Mouse (Mus musculus) embryo, embryonic 10.5 days (tissue): ENCODE results near the gene Uhrf1bp1.
A peak's percentile ranks its signal among the peaks of the same experiment; 100 is the strongest.

Experiments used
- DNase-seq: peaks from one replicate; pipeline ENCODE4 v3.0.0-alpha.2; 2015; ENCODE audit warnings: low spot score

The Uhrf1bp1 gene

GRCm38 (mm10) chr17:27839469-27840252 lies 16.6 kb upstream of the Uhrf1bp1 start:
- DNase-seq = peak; percentile 98

GRCm38 (mm10) chr17:27848351-27848750 lies 7.9 kb upstream of the Uhrf1bp1 start:
- no peak for DNase-seq

DNA sequence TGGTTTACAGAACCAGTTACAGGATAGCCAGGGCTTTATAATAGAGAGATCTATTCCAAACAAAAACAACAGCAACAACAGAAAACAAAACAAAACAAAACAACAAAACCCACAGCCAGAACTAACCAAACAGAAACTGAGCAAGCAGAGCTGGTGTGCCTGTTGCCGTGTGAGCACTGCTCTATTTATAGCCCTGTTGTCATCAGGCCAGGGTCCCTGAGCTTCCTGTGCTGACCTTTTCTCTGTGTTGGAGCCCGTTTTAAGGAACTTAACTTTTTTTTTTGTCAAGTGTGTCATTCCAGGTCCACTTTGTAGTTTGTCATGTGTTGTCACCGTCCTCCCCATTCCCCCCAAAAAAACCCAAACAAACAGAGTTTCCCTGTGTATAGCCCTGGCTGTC lies 5.2 kb upstream of the Uhrf1bp1 start:
- DNase-seq = no peak

GRCm38 (mm10) chr17:27856798-27857648 lies 782 bp downstream of the Uhrf1bp1 start:
- peak; percentile 75 for DNase-seq

DNA sequence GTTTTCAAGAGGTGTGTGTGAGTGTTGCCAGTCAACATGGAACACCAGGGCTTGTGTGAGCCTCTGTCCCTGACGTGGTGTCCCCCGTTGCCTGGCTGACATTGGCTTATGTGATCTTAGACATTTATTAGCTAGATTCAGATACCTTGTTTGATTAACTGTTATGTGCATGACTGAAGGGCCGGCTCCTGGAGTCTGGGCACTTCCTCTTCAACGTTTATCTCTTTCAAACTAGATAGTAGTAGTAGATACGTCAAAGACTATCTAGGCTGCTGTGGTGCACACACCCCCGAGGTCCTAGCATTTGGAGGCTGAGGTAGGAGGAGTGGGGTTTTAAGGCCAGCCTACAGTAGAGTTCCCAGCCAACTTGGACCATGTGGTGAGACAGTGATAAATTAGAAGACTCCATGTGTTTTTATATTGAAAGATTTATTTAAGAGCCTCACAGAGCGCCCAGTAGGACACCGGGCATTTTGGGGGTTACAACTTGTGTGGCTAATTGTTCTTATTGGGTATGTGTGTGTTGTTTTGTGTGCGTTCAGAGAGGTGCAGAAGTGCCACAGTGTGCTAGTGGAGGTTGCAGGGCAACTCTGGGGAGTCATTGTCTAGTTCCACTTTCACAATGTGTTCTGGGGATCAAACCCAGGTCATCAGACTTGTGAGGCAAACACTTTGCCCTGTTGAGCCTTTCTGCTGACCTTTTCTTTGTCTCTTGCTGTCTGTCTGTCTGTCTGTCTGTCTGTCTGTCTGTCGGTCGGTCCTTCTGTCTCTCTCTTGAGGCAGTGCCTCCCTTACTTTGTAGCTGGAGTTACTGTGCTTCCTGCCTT lies 1.6 kb downstream of the Uhrf1bp1 start:
- DNase-seq = peak; percentile 3

DNA sequence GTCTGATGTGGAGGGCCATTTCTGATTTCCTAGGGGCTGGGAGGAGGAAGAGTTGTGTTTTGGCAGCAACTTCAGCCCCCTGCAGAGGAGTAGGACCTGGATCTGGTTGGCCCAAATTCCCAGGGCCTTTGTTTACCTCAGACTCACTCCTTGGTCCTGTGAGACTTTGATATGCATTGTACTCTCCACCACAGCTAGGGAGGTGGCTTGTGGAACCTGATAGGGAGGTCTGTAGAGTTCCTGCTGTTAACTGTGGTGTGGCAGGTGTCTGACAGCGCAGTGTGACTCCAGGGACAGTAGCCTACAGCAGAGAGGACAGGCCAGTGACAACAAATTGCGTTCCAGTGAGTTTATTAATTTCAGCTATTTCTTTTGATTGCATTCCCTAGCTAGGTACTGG lies 2.9 kb downstream of the Uhrf1bp1 start:
- DNase-seq = no peak

DNA sequence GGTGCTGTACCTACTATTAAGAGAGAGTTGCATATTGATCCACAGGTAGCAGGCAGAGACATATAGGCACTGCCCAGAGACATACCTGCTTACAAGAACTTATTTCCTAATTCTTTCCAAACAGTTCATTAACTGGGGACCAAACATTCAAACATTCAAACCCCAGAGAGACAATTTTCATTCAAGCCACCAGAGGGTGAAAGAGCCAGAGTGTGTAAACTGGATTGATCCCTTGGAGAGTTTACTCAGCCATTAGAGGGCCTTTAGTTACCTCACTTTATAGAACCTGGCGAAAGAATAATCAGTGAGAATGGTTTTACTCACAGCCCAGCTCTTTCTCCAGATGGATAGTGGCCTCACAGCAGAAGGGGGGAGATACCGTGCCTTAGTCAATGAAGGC lies 9.2 kb downstream of the Uhrf1bp1 start:
- DNase-seq = no peak

GRCm38 (mm10) chr17:27866737-27867136 lies 10.5 kb downstream of the Uhrf1bp1 start:
- no peak for DNase-seq

DNA sequence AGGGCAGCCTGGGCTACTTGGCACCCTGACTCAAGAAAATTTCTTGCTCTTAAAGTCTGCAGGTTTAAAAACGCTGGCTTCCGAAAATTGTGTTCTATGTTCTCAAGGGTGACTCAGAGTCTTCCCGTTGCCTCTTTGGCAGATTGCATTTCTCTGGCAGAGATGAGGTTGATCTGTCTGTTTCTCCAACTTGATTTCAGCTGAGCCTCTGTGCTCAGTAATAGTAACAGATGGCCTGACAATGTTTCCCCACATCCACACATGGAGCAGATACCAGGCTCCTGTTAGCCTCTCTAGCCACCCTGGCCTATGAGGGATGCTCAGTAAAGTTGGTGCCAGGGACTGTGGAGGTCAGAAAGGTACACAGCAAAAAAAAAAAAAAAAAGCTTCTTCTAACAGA lies 15.6 kb downstream of the Uhrf1bp1 start:
- DNase-seq = no peak

DNA sequence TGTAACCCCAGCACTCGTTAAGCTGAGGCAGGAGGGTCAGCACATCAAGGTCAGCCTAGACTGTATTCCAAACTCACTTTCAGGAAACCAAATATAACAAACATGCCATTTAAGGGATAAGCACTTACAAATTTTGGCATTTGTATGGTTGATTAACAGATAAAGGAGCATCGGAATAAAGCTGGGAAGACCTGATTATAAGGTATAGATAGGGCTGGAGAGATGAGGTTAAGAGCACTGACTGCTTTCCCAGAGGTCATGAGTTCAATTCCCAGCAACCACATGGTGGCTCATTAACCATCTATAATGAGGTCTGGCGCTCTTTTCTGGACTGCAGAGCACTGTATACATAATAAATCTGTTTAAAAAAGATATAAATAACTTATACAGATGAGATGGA lies 17.3 kb downstream of the Uhrf1bp1 start:
- no peak for DNase-seq

DNA sequence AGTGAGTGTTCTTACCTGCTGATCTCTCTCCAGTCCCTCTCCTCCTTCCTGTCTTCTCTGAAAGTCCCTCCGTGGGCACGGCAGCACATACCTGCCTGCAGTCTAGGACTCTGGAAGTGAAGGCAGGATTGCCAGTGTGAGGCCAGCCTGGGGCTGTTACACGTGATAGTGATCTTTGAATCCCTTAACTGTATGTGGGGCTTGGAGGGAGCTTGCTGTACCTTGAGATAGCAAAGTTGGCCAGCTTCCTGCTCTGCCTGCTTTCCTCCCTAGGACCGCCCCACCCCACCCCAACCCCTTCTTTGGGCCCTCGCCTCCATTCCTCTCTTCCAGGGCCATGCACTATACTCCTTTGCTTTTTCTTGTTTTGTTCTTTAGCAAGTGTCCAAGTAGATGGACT lies 18.3 kb downstream of the Uhrf1bp1 start:
- DNase-seq = no peak

DNA sequence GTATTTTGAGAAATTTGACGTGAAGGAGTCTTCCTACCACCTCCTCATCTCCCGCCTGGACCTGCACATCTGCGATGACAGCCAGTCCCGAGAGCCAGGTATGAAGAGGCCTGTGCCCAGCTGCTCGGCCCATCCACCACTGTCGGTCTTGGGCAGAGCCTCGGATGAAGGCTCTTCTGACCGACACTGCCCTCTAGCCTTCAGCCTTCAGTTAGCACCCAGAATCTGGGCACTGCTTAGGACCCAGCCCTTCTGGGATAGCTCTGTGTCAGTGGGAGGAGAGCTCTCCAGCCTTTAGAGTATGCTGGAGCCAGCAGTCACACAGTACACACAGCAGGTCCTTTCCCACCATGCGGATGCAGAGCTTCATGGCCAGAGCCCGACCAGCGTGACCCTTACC lies 25.3 kb downstream of the Uhrf1bp1 start:
- DNase-seq = peak; percentile 35

DNA sequence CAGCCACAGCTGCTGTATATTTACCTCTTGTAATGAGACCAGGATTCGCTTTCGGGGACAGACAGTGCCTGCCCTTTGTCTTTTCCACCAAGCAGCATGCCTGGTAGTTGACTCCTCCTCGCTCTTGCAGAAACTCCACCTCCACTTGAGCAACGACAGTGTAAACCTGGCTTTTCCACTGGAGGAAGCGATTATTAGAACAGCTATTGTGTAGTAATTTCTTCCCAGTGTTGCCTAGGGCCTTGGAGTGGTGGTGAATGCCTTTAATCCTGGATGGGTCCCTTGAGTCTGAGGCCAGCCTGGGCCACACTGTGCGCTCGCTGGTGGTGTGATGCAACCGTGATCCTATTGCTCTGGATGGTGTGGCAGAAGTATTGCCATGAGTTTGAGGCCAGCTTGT lies 26.9 kb downstream of the Uhrf1bp1 start:
- no peak for DNase-seq

DNA sequence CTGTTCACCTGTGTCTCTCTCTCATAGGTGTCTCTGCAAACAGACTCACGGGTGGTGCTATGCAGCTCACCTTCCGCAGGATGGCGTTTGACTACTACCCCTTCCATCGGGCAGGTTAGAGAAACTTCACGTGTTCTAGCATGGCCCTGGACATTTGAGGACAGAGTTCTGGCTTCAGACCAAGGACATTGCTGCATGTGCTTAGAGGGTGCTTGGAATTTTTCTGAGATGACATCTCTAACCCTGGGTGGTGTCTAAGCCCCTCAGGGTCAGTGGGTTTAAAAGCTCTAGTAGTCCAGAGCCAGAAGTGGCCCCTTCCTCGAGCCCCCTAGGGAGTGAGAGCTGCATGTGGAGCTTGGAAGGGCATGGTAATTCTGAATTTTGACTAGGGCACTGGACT lies 27.8 kb downstream of the Uhrf1bp1 start:
- no peak for DNase-seq

- DNase-seq = no peak
Observed at GRCm38 (mm10) chr17:27886499-27887210, 30.4 kb downstream of the Uhrf1bp1 start.

DNA sequence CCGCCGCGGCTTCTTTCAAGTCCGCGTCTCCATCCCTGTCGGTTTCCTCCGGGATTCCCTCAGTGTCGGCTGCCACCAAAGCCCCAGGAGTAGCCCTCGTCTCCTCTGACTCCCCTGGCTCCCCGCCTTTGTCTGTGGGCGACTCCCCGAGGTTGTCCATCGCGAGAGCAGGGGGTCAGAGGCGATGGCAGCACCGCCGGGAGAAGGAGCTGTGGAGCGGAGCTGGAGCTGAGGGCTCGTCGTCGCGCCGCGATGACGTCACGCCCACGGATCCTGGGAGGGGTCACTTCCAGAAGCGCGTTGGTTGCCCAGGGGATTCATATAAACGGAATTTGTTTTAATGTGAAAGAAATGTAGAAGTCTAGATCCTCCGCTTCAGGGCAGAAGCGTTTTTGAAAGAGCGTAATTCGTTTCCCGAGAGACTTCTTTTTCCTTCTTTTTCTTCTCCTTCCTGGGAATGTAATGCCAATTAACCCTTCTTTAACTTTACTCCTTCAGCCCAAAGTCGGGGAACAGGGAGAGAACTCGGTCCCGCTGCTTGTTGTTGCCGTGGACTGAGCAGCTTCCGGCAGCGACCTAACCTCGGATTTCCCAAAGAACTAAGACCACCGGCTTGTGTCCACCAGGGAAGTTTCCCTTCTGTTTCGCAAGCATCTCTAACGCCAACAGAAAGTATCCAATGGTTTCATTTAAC lies 51.4 kb downstream of the Uhrf1bp1 start:
- peak; percentile 94 for DNase-seq

- DNase-seq = peak; percentile 40
Observed at GRCm38 (mm10) chr17:27908206-27908887, 52.1 kb downstream of the Uhrf1bp1 start.

DNA sequence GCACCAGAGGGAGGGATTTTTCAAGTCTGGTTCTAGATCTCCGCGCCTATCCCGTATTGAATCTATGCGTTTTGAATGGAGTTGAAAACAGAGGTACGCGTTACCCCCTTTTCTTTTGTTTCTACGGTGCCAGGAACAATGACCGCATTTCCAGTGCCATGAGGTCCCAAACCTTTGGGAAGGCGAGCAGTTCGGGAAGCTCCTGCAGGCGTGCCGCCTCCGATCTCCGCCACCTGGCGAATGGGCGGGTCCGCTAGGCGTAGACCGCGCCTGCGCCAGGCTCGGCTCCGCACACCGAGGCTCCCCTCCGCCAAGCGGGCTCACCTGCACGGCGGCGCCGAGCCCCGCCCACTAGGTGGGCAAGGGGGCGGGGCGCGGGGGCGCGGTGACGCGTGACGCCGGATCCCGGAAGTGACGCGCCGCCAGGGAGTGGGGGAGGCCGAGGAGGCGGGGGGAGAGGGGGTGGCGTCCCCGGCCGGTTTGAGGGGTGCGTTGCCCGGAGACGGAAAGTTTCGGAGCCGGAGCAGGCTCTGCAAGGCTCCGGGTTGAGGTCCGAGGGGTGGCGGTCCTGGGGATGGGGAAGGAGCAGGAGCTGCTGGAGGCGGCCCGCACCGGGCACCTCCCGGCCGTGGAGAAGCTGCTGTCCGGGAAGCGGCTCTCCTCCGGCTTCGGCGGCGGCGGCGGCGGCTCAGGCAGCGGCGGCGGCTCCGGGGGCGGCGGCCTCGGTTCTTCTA lies 52.8 kb downstream of the Uhrf1bp1 start, which contains the start of gene Anks1:
Anks1 (plus strand) TSS at position 419 of the 734 bp plus-strand sequence.
- peak; percentile 84 for DNase-seq

GRCm38 (mm10) chr17:27909622-27910500 lies 53.6 kb downstream of the Uhrf1bp1 start, which contains the start of gene Taf11:
Taf11 (minus strand) TSS chr17:27909844.
- DNase-seq = peak; percentile 47
